Mouse (Mus musculus): Measurements from ENCODE around the gene Sdf2l1. TPM values are rescaled to one million over a fixed set of nuclear protein-coding genes. Genes with fewer than 3 reads are reported as not detected.

Gene Sdf2l1
- polyA plus RNA-seq (2012; rRNA removed): 35.9 and 36.1 TPM in 2 replicates

GRCm38 (mm10) chr16:17132089-17132905, at the start of gene Sdf2l1:
Gene Sdf2l1 (minus strand): TSS chr16:17132383.

DNA sequence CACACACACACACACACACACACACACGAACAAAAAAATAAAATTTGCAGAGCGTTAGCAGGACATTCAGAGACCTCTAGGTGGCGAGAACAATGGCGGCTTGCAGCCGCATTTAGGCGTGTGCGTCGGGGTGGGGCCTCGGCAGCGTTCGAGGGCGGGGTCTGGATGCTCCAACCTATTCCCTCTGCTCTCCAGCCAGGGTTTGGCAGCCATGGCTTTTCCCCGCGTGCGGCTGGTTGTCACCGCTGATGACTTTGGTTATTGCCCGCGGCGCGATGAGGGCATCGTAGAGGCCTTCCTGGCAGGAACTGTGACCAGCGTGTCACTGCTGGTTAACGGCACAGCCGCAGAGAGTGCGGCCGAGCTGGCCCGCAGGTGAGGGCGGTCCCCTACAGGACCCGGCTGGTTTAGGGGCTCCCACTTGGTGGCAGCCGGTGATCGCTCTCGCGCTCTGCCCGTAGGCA, 14.6 kb upstream of the Sdf2l1 start, which contains the start of gene Ccdc116:
Ccdc116 (minus strand) TSS at position 458 of the 464 bp plus-strand sequence.

GRCm38 (mm10) chr16:17144339-17144738, 12.2 kb upstream of the Sdf2l1 start, which contains the start of gene Ydjc:
Gene Ydjc (plus strand): TSS chr16:17144621.

DNA sequence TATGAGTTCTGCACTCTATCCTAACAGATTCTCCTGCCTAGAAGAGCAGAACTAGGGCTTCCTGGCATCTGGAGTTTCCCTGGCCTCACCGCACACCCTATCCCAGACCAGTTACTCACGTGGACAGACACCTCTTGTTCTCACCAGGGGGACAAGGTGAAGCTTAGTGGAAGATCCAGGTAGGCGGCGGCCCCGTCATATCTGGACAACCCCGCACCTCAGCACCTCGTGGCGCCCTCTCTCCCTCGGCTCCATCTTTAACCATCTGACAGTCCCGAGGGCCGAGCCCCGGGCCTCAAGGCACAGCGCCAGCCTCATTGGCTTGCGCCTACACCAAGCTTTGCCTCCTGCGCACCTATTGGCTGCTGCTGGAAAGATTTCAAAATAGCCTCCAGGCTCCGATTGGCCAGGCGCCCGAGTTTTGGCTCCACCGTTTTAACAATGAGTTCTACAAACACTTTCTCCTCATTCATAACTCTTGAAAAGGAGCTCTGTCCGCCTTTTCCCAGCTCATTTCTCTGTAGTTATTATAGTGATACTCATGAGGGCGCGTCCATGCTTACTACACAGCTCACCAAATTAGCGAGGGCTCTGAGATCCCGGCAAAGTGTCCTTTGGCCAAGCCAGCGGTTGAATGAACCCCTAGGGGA, 7.2 kb downstream of the Sdf2l1 start, which contains the start of gene 2610318N02Rik:
2610318N02Rik (minus strand) TSS at position 297 of the 650 bp plus-strand sequence.

DNA sequence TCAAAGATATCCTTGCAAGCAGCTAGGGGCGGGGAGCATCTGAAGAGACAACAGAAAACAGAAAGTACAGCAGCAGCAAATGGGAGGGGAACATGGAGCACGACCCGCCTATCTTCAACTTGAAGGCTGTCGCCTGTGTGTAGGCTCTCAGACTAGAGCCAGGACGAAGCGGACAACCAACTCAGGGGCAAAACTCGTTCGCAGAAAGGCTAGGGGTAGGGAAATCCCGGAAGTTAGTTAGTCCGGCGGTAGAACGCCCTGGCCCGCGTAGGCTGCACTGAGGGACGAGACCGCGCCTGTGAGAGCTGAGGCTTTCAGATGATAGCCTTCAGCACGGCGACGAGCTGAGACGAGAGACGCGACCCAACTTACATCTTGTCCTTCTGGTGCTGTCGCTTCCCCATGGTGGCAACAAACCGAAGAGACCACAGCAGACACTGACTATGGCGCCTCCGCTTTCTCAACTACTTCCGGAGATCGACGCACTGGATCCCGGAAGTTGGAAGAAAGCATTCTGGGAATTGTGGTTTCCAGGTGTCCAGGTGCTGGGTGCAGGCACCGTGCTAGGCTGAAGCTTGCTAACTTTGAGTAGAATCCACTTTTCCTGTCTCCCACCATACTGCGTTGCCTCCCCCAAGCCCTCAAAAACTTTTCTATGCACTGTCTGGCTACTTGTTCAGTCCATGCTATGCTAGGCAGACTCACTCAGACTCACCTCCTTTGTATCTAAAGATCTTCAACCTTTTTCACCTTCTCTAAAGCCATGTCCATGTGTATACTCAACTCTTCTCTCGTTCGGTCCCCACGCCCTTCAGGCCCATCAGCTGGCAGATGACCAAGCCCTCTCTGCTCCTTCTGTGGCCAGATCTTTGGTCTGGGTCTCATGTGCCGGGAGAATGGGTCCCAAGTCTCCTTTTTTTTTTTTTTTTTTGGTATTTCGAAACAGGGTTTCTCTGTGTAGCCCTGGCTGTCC, 21.1 kb downstream of the Sdf2l1 start, which contains the start of gene Ppil2:
Ppil2 (minus strand) TSS at position 487 of the 973 bp plus-strand sequence.

Other genes with a start within 250 kb of the Sdf2l1 start
- 18.2 and 27.4 TPM in 2 replicates for gene Ppm1f, start 235.9 kb downstream of the Sdf2l1 start, polyA plus RNA-seq (2012; rRNA removed)
- gene Mapk1, start 149.0 kb downstream of the Sdf2l1 start, polyA plus RNA-seq (2012; rRNA removed): 112 and 141 TPM in 2 replicates
- 34.7 and 48.8 TPM in 2 replicates for gene Ypel1, start 62.7 kb downstream of the Sdf2l1 start, polyA plus RNA-seq (2012; rRNA removed)
- gene Ppil2, start 21.1 kb downstream of the Sdf2l1 start, polyA plus RNA-seq (2012; rRNA removed): 96.2 and 130 TPM in 2 replicates
- 119 and 159 TPM in 2 replicates for gene 2610318N02Rik, start 7.2 kb downstream of the Sdf2l1 start, polyA plus RNA-seq (2012; rRNA removed)
- gene Ydjc, start 12.2 kb upstream of the Sdf2l1 start, polyA plus RNA-seq (2012; rRNA removed): 9.8 and 10.6 TPM in 2 replicates
- gene Ccdc116, start 14.8 kb upstream of the Sdf2l1 start, polyA plus RNA-seq (2012; rRNA removed): 1.7 and 1.9 TPM in 2 replicates
- gene Ube2l3, start 70.3 kb upstream of the Sdf2l1 start, polyA plus RNA-seq (2012; rRNA removed): 157 and 191 TPM in 2 replicates
- 0.81 and 1.0 TPM in 2 replicates for gene Rimbp3, start 76.2 kb upstream of the Sdf2l1 start, polyA plus RNA-seq (2012; rRNA removed)
- 13.4 and 13.9 TPM in 2 replicates for gene Hic2, start 101.2 kb upstream of the Sdf2l1 start, polyA plus RNA-seq (2012; rRNA removed)
- 24.4 and 41.8 TPM in 2 replicates for gene Tmem191c, start 143.7 kb upstream of the Sdf2l1 start, polyA plus RNA-seq (2012; rRNA removed)
- 3.5 and 5.9 TPM in 2 replicates for gene Serpind1, start 199.0 kb upstream of the Sdf2l1 start, polyA plus RNA-seq (2012; rRNA removed)

Data from central nervous system, embryonic 11.5 days (tissue).